Mouse (Mus musculus) intestine, embryonic 16.5 days (tissue): ENCODE data around the gene Efna1. TPM values are rescaled to one million over a fixed set of nuclear protein-coding genes. Genes with fewer than 3 reads are reported as not detected.

Experiments
- ATAC-seq: fragments of 200-750 bp; cut with Nextera tagmentation; 2 replicates; pipeline ENCODE4 v1.8.0; 2017; ENCODE audit warnings: moderate TSS enrichment, moderate library complexity
- H3K27ac ChIP-seq: fragments of 300-500 bp; sonication (generic); 2 replicates; pipeline ENCODE4 v1.5.1; 2014; ENCODE audit warnings: mild to moderate bottlenecking, low read length
- H3K27me3 ChIP-seq: fragments of 300-500 bp; sonication (generic); replicated peaks from 2 replicates; pipeline ENCODE4 v1.6.1; 2014; ENCODE audit warnings: low read length, control low read depth, mixed read lengths; ENCODE audit not compliant: control insufficient read depth, insufficient read depth
- H3K36me3 ChIP-seq: fragments of 300-500 bp; sonication (generic); 2 replicates; pipeline ENCODE4 v1.6.1; 2014; ENCODE audit warnings: low read length, control low read depth; ENCODE audit not compliant: control insufficient read depth, insufficient read depth
- H3K4me1 ChIP-seq: fragments of 300-500 bp; sonication (generic); 2 replicates; pipeline ENCODE4 v1.6.1; 2014; ENCODE audit warnings: low read length, control low read depth, mixed read lengths; ENCODE audit not compliant: control insufficient read depth, insufficient read depth
- H3K4me2 ChIP-seq: fragments of 300-500 bp; sonication (generic); 2 replicates; pipeline ENCODE4 v1.6.1; 2014; ENCODE audit warnings: low read depth, low read length, control low read depth
- H3K4me3 ChIP-seq: fragments of 300-500 bp; sonication (generic); 2 replicates; pipeline ENCODE4 v1.5.1; 2014; ENCODE audit warnings: mild to moderate bottlenecking, low read length
- H3K9ac ChIP-seq: fragments of 300-500 bp; sonication (generic); 2 replicates; pipeline ENCODE4 v1.6.1; 2014; ENCODE audit warnings: low read depth, low read length
- H3K9me3 ChIP-seq: fragments of 300-500 bp; sonication (generic); 2 replicates; pipeline ENCODE4 v1.6.1; 2016; ENCODE audit warnings: low read length, control low read depth; ENCODE audit not compliant: control insufficient read depth
- WGBS: fragments of 180-500 bp; shearing (Covaris S2); extraction: QIAGEN DNeasy Blood & Tissue Kit; methylation state at CpG from one replicate; pipeline ENCODE4 v1.1.7; 2014; 5-methylcytosine and 5-hydroxymethylcytosine counted together
- polyA plus RNA-seq: library from polyadenylated mRNA; unstranded; fragments of >200 nt; fragmentation: Nextera tagmentation; extraction: Ambion mirVana; gene quantifications from 2 replicates; pipeline ENCODE4 v1.2.1, GENCODE M21; 2015

Gene Efna1
- polyA plus RNA-seq, 1 experiment from 2014 or later = 62.9 TPM

DNA sequence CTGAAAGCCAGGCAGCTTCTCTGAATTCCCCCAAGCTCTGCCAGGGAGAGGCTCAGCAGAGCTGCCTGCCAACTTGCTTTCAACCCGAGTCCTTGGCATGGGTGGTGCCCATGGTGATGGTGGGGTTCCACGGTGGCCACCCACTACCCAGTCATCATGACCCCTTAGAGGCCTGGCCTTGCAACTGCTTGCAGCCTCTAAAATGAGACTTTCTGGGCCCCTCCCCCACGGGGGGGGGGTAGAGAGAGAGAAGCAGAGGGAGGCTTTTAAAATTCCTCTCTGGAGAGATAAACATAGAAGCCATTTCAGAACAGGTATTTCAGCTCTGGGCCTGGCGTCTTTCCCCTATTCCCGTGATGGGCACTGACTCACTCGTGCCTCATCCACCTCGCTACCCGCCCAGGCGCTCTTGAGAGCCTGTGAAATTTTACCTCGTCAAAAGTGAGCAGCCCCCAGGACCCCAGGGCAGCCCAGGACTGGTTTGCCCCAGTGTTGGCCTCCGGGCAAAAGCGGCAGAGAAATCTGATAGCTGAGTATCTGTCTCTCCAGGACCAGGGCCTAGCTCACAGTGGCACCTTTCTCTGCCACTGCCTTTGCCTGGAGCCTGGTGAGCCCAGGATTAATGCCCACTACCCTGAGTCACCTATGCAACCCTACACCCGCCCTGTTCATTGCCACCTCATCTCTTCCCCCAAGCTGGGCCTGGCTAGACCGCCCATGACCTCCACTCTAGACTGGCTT, 3.5 kb downstream of the Efna1 start:
- WGBS = 25% methylated on average over 14 of the region's 14 CpGs
- H3K9me3 ChIP-seq = no peaks in the 10 kb centered on the region
- H3K27ac ChIP-seq = peak overlapping the region; percentile 98
- H3K36me3 ChIP-seq = no peaks in the 10 kb centered on the region; the same call in 1 of the 2 replicates
- H3K4me2 ChIP-seq = peak overlapping the region; percentile 82
- peak overlapping the region; percentile 75 for H3K4me3 ChIP-seq
- peaks cover 35% of the 10 kb centered on the region for H3K4me1 ChIP-seq
- H3K27me3 ChIP-seq = no peaks in the 10 kb centered on the region
- peak overlapping the region; percentile 87 for H3K9ac ChIP-seq
- ATAC-seq = no peak

DNA sequence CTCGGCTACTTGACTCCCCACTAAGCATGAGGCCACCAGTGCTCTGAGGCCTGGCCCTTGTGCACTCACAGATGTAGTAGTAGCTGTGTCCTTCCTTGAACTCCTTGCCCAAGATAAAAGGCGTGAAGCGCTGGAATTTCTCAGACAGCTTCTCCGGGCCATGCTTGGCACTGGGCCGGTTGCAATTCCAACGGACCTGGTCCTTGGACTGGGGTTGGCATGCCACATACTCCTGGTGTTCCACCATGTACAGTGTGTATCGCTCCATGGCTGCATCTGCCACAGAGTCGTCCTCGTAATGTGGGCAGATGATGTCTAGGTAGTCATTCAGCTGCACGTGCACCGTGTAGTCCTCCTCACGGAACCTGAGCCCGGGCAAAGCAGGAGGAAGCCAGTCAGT, 4.9 kb downstream of the Efna1 start:
- no peak for ATAC-seq
- peaks cover 25% of the 10 kb centered on the region for H3K4me1 ChIP-seq
- H3K4me2 ChIP-seq = no peak overlapping the region
- no peak overlapping the region for H3K27ac ChIP-seq
- H3K9ac ChIP-seq = no peak overlapping the region
- H3K27me3 ChIP-seq = no peaks in the 10 kb centered on the region
- H3K36me3 ChIP-seq = no peaks in the 10 kb centered on the region; the same call in 1 of the 2 replicates
- 90% methylated on average over 13 of the region's 13 CpGs for WGBS
- H3K4me3 ChIP-seq = 0 out of 2 replicates have a peak overlapping the region, but pooled peaks have one; percentile 75
- H3K9me3 ChIP-seq = no peaks in the 10 kb centered on the region

DNA sequence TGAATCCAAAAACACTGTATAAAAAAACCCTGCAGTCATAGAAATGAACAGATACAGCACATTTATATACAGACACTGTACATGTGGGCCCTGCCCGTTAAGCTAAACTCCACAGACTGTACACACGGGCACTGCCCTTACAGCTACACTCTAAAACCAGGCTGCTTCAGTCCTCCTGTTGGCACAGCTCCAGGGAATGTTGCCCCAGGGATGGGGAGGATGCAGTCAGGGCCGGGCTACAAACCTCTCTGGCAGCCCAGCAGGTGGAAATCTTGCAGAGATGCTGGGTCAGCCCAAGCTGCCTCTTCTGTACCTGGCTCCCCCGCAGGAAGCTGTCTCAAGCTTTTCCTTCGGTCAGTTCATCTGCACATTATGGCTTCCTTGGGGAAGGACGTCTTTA, 9.2 kb downstream of the Efna1 start:
- peaks cover 30% of the 10 kb centered on the region for H3K4me1 ChIP-seq
- no peak overlapping the region for H3K4me3 ChIP-seq
- no peak overlapping the region for H3K4me2 ChIP-seq
- H3K9ac ChIP-seq = no peak overlapping the region
- H3K27ac ChIP-seq = no peak overlapping the region
- H3K9me3 ChIP-seq = no peaks in the 10 kb centered on the region
- no peak for ATAC-seq
- no peaks in the 10 kb centered on the region; the same call in 1 of the 2 replicates for H3K36me3 ChIP-seq
- WGBS = 65% methylated on average over 6 of the region's 6 CpGs
- H3K27me3 ChIP-seq = no peaks in the 10 kb centered on the region

DNA sequence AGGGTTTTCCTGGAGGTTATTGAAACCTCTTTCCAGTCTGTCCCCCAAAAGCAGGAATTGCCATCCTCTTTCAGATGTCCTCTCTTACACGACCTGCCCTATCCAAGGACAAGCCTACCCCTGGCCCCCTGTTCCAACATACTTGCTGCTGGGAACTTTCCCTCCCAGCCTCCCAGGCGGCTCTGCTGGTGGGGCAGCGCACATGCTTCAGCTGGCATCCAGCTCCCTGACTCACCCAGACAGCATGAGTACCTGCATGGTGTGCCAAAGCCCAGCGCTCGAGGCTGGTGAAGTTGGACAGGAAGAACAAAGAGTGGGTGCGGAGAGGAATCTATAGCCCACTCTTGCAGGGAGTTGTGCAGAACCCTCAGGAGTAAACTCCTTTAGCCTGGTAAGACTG, 10.1 kb downstream of the Efna1 start:
- Histone ChIP-seq H3K36me3 (no peaks in the 10 kb centered on the region; the same call in 1 of the 2 replicates), H3K9ac (peak overlapping the region; percentile 84), H3K4me2 (peak overlapping the region; percentile 79), H3K4me3 (peak overlapping the region; percentile 62), H3K27me3 (no peaks in the 10 kb centered on the region), H3K9me3 (no peaks in the 10 kb centered on the region), H3K27ac (peak overlapping the region; percentile 75), H3K4me1 (peaks cover 26% of the 10 kb centered on the region)
- WGBS = 67% methylated on average over 6 of the region's 6 CpGs
- ATAC-seq = no peak

DNA sequence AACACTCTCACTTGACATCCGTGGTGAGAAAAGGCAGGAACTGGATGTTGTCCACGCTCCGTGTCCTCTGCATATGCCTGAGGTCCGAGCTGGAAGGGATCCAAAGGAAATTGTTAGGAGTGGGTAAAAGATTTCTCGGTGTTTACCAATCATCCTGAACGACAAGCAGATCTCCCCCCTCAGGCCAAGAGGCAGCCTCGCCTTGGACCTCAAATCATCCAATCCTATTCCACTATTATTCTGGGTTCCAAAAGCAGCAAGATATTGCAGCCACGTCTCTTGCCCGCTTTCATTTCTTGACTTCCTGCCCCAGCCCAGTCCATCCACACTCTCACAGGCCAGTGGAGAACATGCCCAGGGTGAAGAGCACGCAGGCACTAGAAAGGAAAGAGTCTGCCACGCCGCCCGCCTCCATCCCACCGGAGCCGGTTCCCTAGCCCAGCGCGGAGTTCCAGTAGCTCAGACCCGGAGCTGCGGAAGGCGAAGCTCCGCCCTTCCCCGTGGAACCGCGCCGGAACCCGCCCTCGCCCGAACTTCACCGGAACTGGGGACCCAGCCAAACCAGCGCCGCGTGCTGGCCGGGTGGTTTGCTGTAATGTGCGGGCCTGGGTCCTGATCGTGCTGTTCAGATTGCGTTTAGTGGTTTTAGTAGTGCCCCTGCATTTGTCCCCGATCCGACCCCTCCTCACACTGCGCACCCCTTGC, 10.7 kb downstream of the Efna1 start, which contains the start of gene Slc50a1:
TSS of gene Slc50a1 (minus strand) at position 520 of the 705 bp plus-strand sequence.
- H3K4me2 ChIP-seq = peak within 1 kb of the TSS; percentile 79
- H3K27ac ChIP-seq = peak within 1 kb of the TSS; percentile 75
- H3K4me1 ChIP-seq = peaks cover 26% of the 10 kb centered on the region
- peak within 1 kb of the TSS; percentile 62 for H3K4me3 ChIP-seq
- H3K9me3 ChIP-seq = no peaks in the 10 kb centered on the region
- ATAC-seq = peak; percentile 64
- peak within 1 kb of the TSS; percentile 84 for H3K9ac ChIP-seq
- H3K27me3 ChIP-seq = no peaks in the 10 kb centered on the region
- H3K36me3 ChIP-seq = no peaks in the 10 kb centered on the region; the same call in 1 of the 2 replicates
- WGBS = 1% methylated on average over 39 of the region's 39 CpGs

DNA sequence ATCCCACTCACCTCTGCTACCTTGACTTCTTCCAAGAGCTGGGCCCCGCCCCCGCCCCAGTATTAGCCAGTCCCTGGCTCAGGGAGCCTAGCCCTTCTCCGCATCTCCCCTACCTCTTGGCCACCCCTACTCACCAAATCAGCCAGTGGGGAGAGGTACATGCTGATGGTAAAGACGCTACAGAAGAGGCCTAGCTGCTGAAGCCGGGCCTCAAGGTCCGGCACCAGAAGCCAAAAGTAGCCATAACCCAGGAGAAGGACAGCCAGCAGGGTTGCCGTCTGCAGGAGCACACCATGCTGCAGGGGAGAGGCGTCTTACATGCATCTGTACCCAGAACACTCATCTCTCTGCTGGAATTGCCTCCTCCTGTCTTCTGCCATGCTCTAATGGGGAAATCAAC, 12.0 kb downstream of the Efna1 start:
- no peak for ATAC-seq
- Histone ChIP-seq H3K4me3 (no peak overlapping the region), H3K4me2 (no peak overlapping the region), H3K36me3 (no peaks in the 10 kb centered on the region; the same call in 1 of the 2 replicates), H3K4me1 (peaks cover 26% of the 10 kb centered on the region), H3K9ac (peak overlapping the region; percentile 11; the same call in 1 of the 2 replicates), H3K27me3 (no peaks in the 10 kb centered on the region), H3K9me3 (no peaks in the 10 kb centered on the region), H3K27ac (no peak overlapping the region)
- WGBS = 71% methylated on average over 8 of the region's 8 CpGs

DNA sequence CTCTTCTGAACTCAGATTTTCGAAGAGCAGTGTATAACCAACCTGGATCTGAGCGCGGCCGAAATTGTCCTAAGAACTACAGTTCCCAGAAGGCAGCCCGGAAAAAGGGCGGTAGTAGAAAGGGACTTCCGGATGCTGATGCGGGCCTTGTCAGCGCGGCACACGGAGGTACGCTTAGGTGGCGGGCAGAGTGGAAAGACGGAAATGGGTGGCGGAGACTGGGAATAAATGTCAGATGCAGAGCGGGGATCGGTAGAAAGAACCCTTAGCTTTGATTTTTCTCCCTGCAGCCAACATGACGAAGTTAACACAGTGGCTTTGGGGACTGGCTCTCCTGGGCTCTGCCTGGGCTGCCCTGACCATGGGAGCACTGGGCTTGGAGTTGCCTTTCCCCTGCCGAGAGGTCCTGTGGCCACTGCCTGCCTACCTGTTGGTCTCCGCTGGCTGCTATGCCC, 14.5 kb downstream of the Efna1 start:
- Histone ChIP-seq H3K9me3 (no peaks in the 10 kb centered on the region), H3K9ac (peak overlapping the region; percentile 99), H3K4me1 (peaks cover 26% of the 10 kb centered on the region), H3K36me3 (no peaks in the 10 kb centered on the region), H3K27me3 (no peaks in the 10 kb centered on the region), H3K4me2 (peak overlapping the region; percentile 87), H3K4me3 (peak overlapping the region; percentile 82), H3K27ac (peak overlapping the region; percentile 79)
- under 1% methylated on average over 20 of the region's 20 CpGs for WGBS
- ATAC-seq = peak; percentile 86

DNA sequence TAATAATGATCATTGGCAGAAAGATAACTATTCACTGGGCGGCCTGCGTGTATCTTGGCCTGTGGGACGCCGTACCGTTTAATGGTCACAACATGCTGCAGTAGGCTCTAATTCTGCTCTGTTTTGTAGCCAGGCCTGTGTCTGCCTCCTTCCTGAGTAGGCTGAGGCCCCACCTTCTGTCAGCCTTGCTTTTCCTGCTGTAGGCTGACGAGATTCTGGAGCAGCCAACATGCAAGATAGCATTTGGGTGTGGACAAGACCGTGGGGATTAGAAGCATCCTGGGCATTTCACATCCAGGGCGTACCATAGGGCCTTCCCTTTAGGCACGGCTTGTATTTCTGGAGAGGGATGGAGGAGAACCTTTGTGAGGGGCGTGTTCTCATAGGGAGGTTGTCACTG, 18.5 kb downstream of the Efna1 start:
- 65% methylated on average over 10 of the region's 10 CpGs for WGBS
- no peaks in the 10 kb centered on the region for H3K36me3 ChIP-seq
- H3K4me1 ChIP-seq = peaks cover 4% of the 10 kb centered on the region; the same call in 1 of the 2 replicates
- no peak overlapping the region for H3K27ac ChIP-seq
- H3K9ac ChIP-seq = no peak overlapping the region
- H3K27me3 ChIP-seq = no peaks in the 10 kb centered on the region
- H3K4me2 ChIP-seq = no peak overlapping the region
- no peak for ATAC-seq
- no peaks in the 10 kb centered on the region for H3K9me3 ChIP-seq
- H3K4me3 ChIP-seq = no peak overlapping the region

DNA sequence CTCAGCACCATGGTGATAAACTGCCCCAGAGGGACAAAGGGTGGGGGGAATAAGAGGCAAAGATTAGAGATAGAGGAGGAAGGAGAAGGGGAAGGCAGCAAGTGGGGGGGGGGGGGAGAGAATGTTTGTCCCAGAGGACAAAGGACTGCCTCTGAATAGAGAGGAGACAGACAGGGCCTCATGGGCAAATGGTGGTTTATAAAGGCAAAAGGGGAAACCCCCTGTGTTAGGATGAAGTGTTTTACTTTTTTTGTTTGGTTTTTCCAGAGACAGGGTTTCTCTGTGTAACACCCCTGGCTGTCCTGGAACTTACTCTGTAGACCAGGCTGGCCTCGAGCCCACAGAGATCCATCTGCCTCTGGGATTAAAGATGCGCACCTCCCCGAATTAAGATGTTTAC, 20.7 kb downstream of the Efna1 start:
- WGBS = 65% methylated on average over 3 of the region's 3 CpGs
- no peak for ATAC-seq
- Histone ChIP-seq H3K4me1 (no peaks in the 10 kb centered on the region), H3K36me3 (no peaks in the 10 kb centered on the region), H3K4me2 (no peak overlapping the region), H3K4me3 (no peak overlapping the region), H3K27ac (no peak overlapping the region), H3K9me3 (no peaks in the 10 kb centered on the region), H3K9ac (no peak overlapping the region), H3K27me3 (no peaks in the 10 kb centered on the region)
